Mouse (Mus musculus) liver, embryonic 11.5 days (tissue): Measurements from ENCODE around the gene Vav3. TPM values are rescaled to one million over a fixed set of nuclear protein-coding genes. Genes with fewer than 3 reads are reported as not detected.

Experiments
- ATAC-seq: fragments of 200-750 bp; cut with Nextera tagmentation; replicated peaks from 2 replicates; pipeline ENCODE4 v1.8.0; 2017; ENCODE audit warnings: moderate number of reproducible peaks, mild to moderate bottlenecking, moderate TSS enrichment, moderate library complexity; ENCODE audit not compliant: low FRiP score
- DNase-seq: peaks from one replicate; pipeline ENCODE4 v3.0.0-alpha.2; 2017; ENCODE audit warnings: low spot score
- H3K27ac ChIP-seq: fragments of 300-500 bp; sonication (generic); 2 replicates; pipeline ENCODE4 v1.5.1; 2014; ENCODE audit warnings: mild to moderate bottlenecking, low read depth, low read length, control low read depth
- H3K27me3 ChIP-seq: fragments of 300-500 bp; sonication (generic); replicated peaks from 2 replicates; pipeline ENCODE4 v1.6.1; 2014; ENCODE audit warnings: low read length, mixed read lengths; ENCODE audit not compliant: control insufficient read depth, insufficient read depth
- H3K36me3 ChIP-seq: fragments of 300-500 bp; sonication (generic); 2 replicates; pipeline ENCODE4 v1.6.1; 2014; ENCODE audit warnings: mild to moderate bottlenecking, low read length, moderate library complexity, mixed read lengths; ENCODE audit not compliant: control insufficient read depth, insufficient read depth
- H3K4me1 ChIP-seq: fragments of 300-500 bp; sonication (generic); replicated peaks from 2 replicates; pipeline ENCODE4 v1.6.1; 2014; ENCODE audit warnings: low read length, mixed read lengths; ENCODE audit not compliant: control insufficient read depth, insufficient read depth
- H3K4me2 ChIP-seq: fragments of 300-500 bp; sonication (generic); 2 replicates; pipeline ENCODE4 v1.6.1; 2014; ENCODE audit warnings: mild to moderate bottlenecking, control low read depth, moderate library complexity
- H3K4me3 ChIP-seq: fragments of 300-500 bp; sonication (generic); 2 replicates; pipeline ENCODE4 v1.5.1; 2014; ENCODE audit warnings: low read depth, low read length, control low read depth
- H3K9ac ChIP-seq: fragments of 300-500 bp; sonication (generic); 2 replicates; pipeline ENCODE4 v1.6.1; 2014; ENCODE audit warnings: low read depth, low read length, control low read depth
- H3K9me3 ChIP-seq: fragments of 300-500 bp; sonication (generic); 2 replicates; pipeline ENCODE4 v1.6.1; 2016; ENCODE audit warnings: low read length, inconsistent platforms, mixed read lengths; ENCODE audit not compliant: control insufficient read depth
- WGBS: fragments of 180-500 bp; shearing (Covaris S2); extraction: QIAGEN DNeasy Blood & Tissue Kit; methylation state at CpG from one replicate; pipeline ENCODE4 v1.1.7; 2014; 5-methylcytosine and 5-hydroxymethylcytosine counted together
- polyA plus RNA-seq: library from polyadenylated mRNA; unstranded; fragments of >200 nt; fragmentation: Nextera tagmentation; extraction: Ambion mirVana; gene quantifications from 2 replicates; pipeline ENCODE4 v1.2.1, GENCODE M21; 2014

The Vav3 gene
- polyA plus RNA-seq, 1 experiment from 2014 or later, result 5.8 TPM

- no peaks in the 10 kb centered on the region for H3K4me1 ChIP-seq
- no peak for DNase-seq
- H3K27me3 ChIP-seq, result no peaks in the 10 kb centered on the region
- H3K27ac ChIP-seq, result no peak overlapping the region
- 80% methylated on average over 4 of the region's 4 CpGs for WGBS
- no peak overlapping the region for H3K4me3 ChIP-seq
- no peak for ATAC-seq
- no peaks in the 10 kb centered on the region for H3K9me3 ChIP-seq
- no peaks in the 10 kb centered on the region for H3K36me3 ChIP-seq
- no peak overlapping the region for H3K4me2 ChIP-seq
- no peak overlapping the region for H3K9ac ChIP-seq
These were observed 148.3 kb downstream of the Vav3 start for GRCm38 (mm10) chr3:109488750-109489171.

GRCm38 (mm10) chr3:109490561-109491296, 150.3 kb downstream of the Vav3 start:
- Histone ChIP-seq H3K4me1 (no peaks in the 10 kb centered on the region), H3K4me2 (no peak overlapping the region), H3K9me3 (no peaks in the 10 kb centered on the region), H3K36me3 (no peaks in the 10 kb centered on the region), H3K27me3 (no peaks in the 10 kb centered on the region), H3K27ac (no peak overlapping the region), H3K4me3 (no peak overlapping the region), H3K9ac (no peak overlapping the region)
- DNase-seq, result no peak
- no peak for ATAC-seq
- 64% methylated on average over 11 of the region's 11 CpGs for WGBS

GRCm38 (mm10) chr3:109491568-109491967, 151.1 kb downstream of the Vav3 start:
- H3K4me3 ChIP-seq, result no peak overlapping the region
- 10% methylated on average over 2 of the region's 2 CpGs for WGBS
- H3K27ac ChIP-seq, result no peak overlapping the region
- DNase-seq (no peak), ATAC-seq (no peak)
- H3K4me2 ChIP-seq, result no peak overlapping the region
- no peak overlapping the region for H3K9ac ChIP-seq
- no peaks in the 10 kb centered on the region for H3K27me3 ChIP-seq
- no peaks in the 10 kb centered on the region for H3K9me3 ChIP-seq
- no peaks in the 10 kb centered on the region for H3K36me3 ChIP-seq
- H3K4me1 ChIP-seq, result no peaks in the 10 kb centered on the region

GRCm38 (mm10) chr3:109496461-109496860, 156.0 kb downstream of the Vav3 start:
- Histone ChIP-seq H3K36me3 (no peaks in the 10 kb centered on the region), H3K4me1 (no peaks in the 10 kb centered on the region), H3K27ac (no peak overlapping the region), H3K9me3 (no peaks in the 10 kb centered on the region), H3K4me3 (no peak overlapping the region), H3K9ac (no peak overlapping the region), H3K4me2 (no peak overlapping the region), H3K27me3 (no peaks in the 10 kb centered on the region)
- ATAC-seq (no peak), DNase-seq (no peak)
- WGBS, result 79% methylated on average over 5 of the region's 5 CpGs

GRCm38 (mm10) chr3:109497074-109497473, 156.6 kb downstream of the Vav3 start:
- no peak overlapping the region for H3K27ac ChIP-seq
- DNase-seq (no peak), ATAC-seq (no peak)
- no peak overlapping the region for H3K4me2 ChIP-seq
- no peak overlapping the region for H3K9ac ChIP-seq
- WGBS, result 75% methylated on average over 4 of the region's 4 CpGs
- H3K27me3 ChIP-seq, result no peaks in the 10 kb centered on the region
- H3K9me3 ChIP-seq, result no peaks in the 10 kb centered on the region
- H3K4me1 ChIP-seq, result no peaks in the 10 kb centered on the region
- H3K4me3 ChIP-seq, result no peak overlapping the region
- H3K36me3 ChIP-seq, result no peaks in the 10 kb centered on the region

- WGBS, result 89% methylated on average over 1 of the region's 1 CpGs
- no peak for ATAC-seq
- no peaks in the 10 kb centered on the region for H3K4me1 ChIP-seq
- no peak for DNase-seq
- H3K4me2 ChIP-seq, result no peak overlapping the region
- H3K36me3 ChIP-seq, result no peaks in the 10 kb centered on the region
- H3K27ac ChIP-seq, result no peak overlapping the region
- no peak overlapping the region for H3K9ac ChIP-seq
- H3K9me3 ChIP-seq, result no peaks in the 10 kb centered on the region
- H3K27me3 ChIP-seq, result no peaks in the 10 kb centered on the region
- H3K4me3 ChIP-seq, result no peak overlapping the region
These were observed 159.5 kb downstream of the Vav3 start for GRCm38 (mm10) chr3:109499861-109500456.

GRCm38 (mm10) chr3:109509784-109510183, 169.3 kb downstream of the Vav3 start:
- Histone ChIP-seq H3K4me3 (no peak overlapping the region), H3K27ac (no peak overlapping the region), H3K4me1 (no peaks in the 10 kb centered on the region), H3K36me3 (no peaks in the 10 kb centered on the region), H3K9ac (no peak overlapping the region), H3K9me3 (no peaks in the 10 kb centered on the region), H3K4me2 (no peak overlapping the region), H3K27me3 (no peaks in the 10 kb centered on the region)
- 66% methylated on average over 1 of the region's 1 CpGs for WGBS
- DNase-seq (no peak), ATAC-seq (no peak)

GRCm38 (mm10) chr3:109511849-109512248, 171.4 kb downstream of the Vav3 start:
- no peak overlapping the region for H3K27ac ChIP-seq
- WGBS, result 78% methylated on average over 1 of the region's 1 CpGs
- no peak overlapping the region for H3K4me3 ChIP-seq
- H3K4me1 ChIP-seq, result no peaks in the 10 kb centered on the region
- H3K9me3 ChIP-seq, result no peaks in the 10 kb centered on the region
- no peak overlapping the region for H3K9ac ChIP-seq
- ATAC-seq (no peak), DNase-seq (no peak)
- no peaks in the 10 kb centered on the region for H3K36me3 ChIP-seq
- H3K27me3 ChIP-seq, result no peaks in the 10 kb centered on the region
- H3K4me2 ChIP-seq, result no peak overlapping the region

- no peaks in the 10 kb centered on the region for H3K36me3 ChIP-seq
- WGBS, result 84% methylated on average over 3 of the region's 3 CpGs
- ATAC-seq (no peak), DNase-seq (no peak)
- no peaks in the 10 kb centered on the region for H3K27me3 ChIP-seq
- no peak overlapping the region for H3K4me3 ChIP-seq
- no peaks in the 10 kb centered on the region for H3K9me3 ChIP-seq
- H3K9ac ChIP-seq, result no peak overlapping the region
- no peak overlapping the region for H3K4me2 ChIP-seq
- no peaks in the 10 kb centered on the region for H3K4me1 ChIP-seq
- H3K27ac ChIP-seq, result no peak overlapping the region
These were observed 175.0 kb downstream of the Vav3 start for GRCm38 (mm10) chr3:109515479-109515878.
